Mouse (Mus musculus): Measurements from ENCODE around the gene Acat3. TPM values are rescaled to one million over a fixed set of nuclear protein-coding genes. Genes with fewer than 3 reads are reported as not detected.
"Not testable (repeated sequence)": the region's sequence is repeated elsewhere in the genome, so short reads cannot be mapped to it uniquely, and the experiment has no call there.

Gene Acat3
- total and polyA plus RNA-seq, 2 experiments = 178 to 255 TPM

DNA sequence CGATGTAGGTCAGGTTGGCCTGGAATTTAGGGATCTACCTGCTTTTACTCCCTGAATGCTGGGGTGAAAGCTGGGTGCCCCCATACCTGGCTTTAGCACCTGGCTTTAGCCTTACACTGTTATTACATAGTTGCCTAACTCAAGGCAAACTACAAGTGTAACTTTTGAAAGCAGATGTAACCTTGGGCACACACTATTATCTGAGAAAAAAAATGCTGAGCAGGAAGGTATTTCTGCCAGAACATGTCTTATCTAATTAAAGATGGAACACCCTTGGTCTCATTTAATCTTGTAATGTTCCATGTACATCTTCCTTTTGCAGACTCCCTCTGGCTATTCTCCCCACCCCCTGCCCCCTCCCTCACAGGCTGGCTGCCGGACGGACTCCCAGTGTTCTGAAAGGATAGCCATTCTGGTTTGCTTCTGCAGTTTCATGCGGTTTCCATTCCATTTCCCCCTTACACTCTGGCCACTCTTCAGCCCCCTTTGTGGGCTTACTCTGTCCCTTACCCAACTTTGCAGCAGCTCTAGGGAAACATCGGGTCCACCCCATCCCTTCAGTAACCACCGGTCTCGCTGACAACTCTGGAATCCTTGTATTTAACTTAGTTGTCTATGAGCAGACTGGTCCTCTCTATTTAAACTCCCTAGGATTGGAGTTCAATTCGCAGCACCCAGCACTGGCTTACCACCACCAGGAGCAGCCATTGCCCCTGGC lies 1.3 kb upstream of the Acat3 start:
- Histone ChIP-seq H3K27ac (replicated peaks; ENCODE audit: insufficient read depth, low read depth, low read length) (peak overlapping the region; percentile 55; the same call in 1 of the 2 replicates), H3K36me3 (ENCODE audit: control insufficient read depth, insufficient read depth, low read length) (peaks cover 26% of the 10 kb centered on the region), H3K9ac (ENCODE audit: low read depth, low read length) (0 out of 2 replicates have a peak overlapping the region, but pooled peaks have one; percentile 25), H3K79me2 (ENCODE audit: control insufficient read depth, insufficient read depth, low read length) (no peaks in the 10 kb centered on the region; the same call in 1 of the 2 replicates), H3K27me3 (ENCODE audit: control insufficient read depth, insufficient read depth, low read length) (no peaks in the 10 kb centered on the region), H3K4me3 (ENCODE audit: insufficient read depth, low read depth, low read length) (no peak overlapping the region), H3K4me1 (ENCODE audit: control insufficient read depth, insufficient read depth, low read length) (peaks cover 5% of the 10 kb centered on the region)
- peak; percentile 58 for DNase-seq (ENCODE audit: extremely low read depth, low read depth, low spot score)
- TF ChIP-seq CTCF (IDR thresholded peaks at IDR 0.05; ENCODE audit: low read depth, low read length) (no peak), POLR2A (IDR thresholded peaks at IDR 0.05; ENCODE audit: extremely low read depth, insufficient read depth, low read length) (no peak)
- WGBS = 74% methylated on average over 8 of the region's 8 CpGs

DNA sequence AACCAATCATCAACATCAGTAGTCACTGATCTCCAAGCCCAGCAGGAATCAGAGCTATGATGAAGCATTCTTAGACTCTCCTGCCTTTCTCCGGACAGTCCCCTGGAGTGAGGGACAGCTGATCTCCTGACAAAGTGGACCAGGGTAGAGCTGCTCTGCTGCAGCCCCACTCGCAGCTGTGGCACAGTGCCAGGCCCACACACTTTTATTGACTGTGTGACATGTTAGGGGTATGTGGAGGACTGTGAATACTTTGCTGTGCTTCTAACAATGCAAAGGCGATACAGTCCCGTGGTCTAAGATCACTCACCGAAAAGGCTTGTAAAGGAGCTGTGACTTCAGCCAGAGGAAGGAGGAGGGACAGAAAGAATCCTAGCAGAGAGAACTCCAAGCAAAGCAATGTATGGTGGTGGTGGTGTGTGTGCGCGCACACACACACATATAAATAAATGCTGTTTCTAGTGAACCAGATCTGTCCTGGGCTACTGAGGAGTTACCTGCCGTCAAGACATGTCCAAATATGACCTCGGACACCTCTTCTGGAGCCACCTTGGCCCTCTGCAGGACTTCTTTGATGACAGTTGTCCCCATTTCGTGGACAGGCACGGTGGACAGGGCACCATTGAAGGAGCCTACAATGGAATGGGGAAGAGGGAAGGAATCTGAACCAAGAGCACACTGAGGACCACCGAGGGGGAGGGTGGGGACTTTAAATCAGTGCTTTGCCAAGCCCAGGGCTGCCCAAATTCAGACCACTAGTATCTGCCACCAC lies 837 bp downstream of the Acat3 start:
- peak overlapping the region; percentile 81 for H3K27ac ChIP-seq (replicated peaks; ENCODE audit: insufficient read depth, low read depth, low read length)
- not testable (repeated sequence) for H3K27me3 ChIP-seq (ENCODE audit: control insufficient read depth, insufficient read depth, low read length); H3K79me2 ChIP-seq (ENCODE audit: control insufficient read depth, insufficient read depth, low read length)
- 14% methylated on average over 4 of the region's 12 CpGs for WGBS
- peaks cover 15% of the 10 kb centered on the region for H3K4me1 ChIP-seq (ENCODE audit: control insufficient read depth, insufficient read depth, low read length)
- H3K36me3 ChIP-seq (ENCODE audit: control insufficient read depth, insufficient read depth, low read length) = peaks cover 17% of the 10 kb centered on the region
- DNase-seq (ENCODE audit: extremely low read depth, low read depth, low spot score) = peak; percentile 39
- H3K4me3 ChIP-seq (ENCODE audit: insufficient read depth, low read depth, low read length) = peak overlapping the region; percentile 85
- H3K9ac ChIP-seq (ENCODE audit: low read depth, low read length) = peak overlapping the region; percentile 85

DNA sequence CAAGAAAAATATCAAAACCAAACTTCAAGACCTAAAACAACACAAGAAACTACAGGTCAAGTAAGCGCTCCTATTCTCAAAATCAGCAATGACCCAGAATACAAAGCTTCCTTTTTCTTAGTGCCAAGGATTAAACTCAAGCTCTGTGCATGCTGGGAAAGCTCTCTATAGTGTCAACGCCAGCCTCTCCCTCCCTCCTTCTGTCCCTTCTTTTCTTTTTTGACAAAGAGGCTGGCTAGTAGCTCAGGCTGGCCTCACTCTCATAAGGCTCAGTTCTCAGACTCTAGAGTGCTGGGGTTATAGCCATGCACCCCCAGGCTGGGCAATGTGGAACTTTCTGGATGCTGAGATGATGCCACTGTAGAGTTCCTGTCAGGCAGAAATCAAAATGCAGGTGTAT lies 2.3 kb downstream of the Acat3 start:
- DNase-seq (ENCODE audit: extremely low read depth, low read depth, low spot score) = no peak
- Histone ChIP-seq H3K79me2 (ENCODE audit: control insufficient read depth, insufficient read depth, low read length) (no peaks in the 10 kb centered on the region; the same call in 1 of the 2 replicates), H3K9ac (ENCODE audit: low read depth, low read length) (peak overlapping the region; percentile 52; the same call in 1 of the 2 replicates), H3K4me1 (ENCODE audit: control insufficient read depth, insufficient read depth, low read length) (peaks cover 15% of the 10 kb centered on the region), H3K27me3 (ENCODE audit: control insufficient read depth, insufficient read depth, low read length) (no peaks in the 10 kb centered on the region), H3K4me3 (ENCODE audit: insufficient read depth, low read depth, low read length) (peak overlapping the region; percentile 5; the same call in 1 of the 2 replicates), H3K36me3 (ENCODE audit: control insufficient read depth, insufficient read depth, low read length) (peaks cover 7% of the 10 kb centered on the region; the same call in 1 of the 2 replicates), H3K27ac (replicated peaks; ENCODE audit: insufficient read depth, low read depth, low read length) (peak overlapping the region; percentile 67)
- WGBS = 18% methylated on average over 2 of the region's 2 CpGs
- TF ChIP-seq CTCF (IDR thresholded peaks at IDR 0.05; ENCODE audit: low read depth, low read length) (no peak), POLR2A (IDR thresholded peaks at IDR 0.05; ENCODE audit: extremely low read depth, insufficient read depth, low read length) (no peak)

DNA sequence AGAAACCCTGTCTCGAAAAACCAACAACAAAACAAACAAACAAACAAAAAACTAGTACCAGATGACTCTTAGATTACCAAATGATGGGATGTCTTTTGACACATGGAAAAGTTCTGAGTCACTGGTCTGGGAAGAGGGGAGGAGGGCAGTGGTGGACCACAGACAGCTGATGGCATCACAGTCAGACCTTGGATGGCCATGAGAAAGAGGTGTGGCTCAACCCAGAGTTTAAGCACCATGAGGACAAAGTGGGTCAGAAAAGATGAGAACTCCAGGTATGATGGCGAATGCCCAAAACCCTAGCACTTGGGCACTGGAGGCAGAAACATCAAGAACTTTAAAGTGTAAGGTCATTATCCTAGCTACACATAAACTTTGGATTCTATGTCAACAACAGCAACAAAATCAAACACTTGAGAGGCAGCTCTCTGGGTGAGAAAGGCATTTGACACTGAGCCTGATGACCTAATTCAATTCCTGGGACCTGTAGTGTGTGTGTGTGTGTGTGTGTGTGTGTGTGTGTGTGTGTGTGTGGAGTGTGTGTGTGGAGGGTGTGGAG lies 2.9 kb downstream of the Acat3 start:
- peak; percentile 97 for DNase-seq (ENCODE audit: extremely low read depth, low read depth, low spot score)
- no peaks in the 10 kb centered on the region for H3K27me3 ChIP-seq (ENCODE audit: control insufficient read depth, insufficient read depth, low read length)
- H3K27ac ChIP-seq (replicated peaks; ENCODE audit: insufficient read depth, low read depth, low read length) = peak overlapping the region; percentile 74
- no peak overlapping the region for H3K9ac ChIP-seq (ENCODE audit: low read depth, low read length)
- H3K79me2 ChIP-seq (ENCODE audit: control insufficient read depth, insufficient read depth, low read length) = no peaks in the 10 kb centered on the region; the same call in 1 of the 2 replicates
- WGBS = 21% methylated on average over 2 of the region's 2 CpGs
- peaks cover 6% of the 10 kb centered on the region; the same call in 1 of the 2 replicates for H3K36me3 ChIP-seq (ENCODE audit: control insufficient read depth, insufficient read depth, low read length)
- TF ChIP-seq POLR2A (IDR thresholded peaks at IDR 0.05; ENCODE audit: extremely low read depth, insufficient read depth, low read length) = no peak
- no peak for TF ChIP-seq CTCF (IDR thresholded peaks at IDR 0.05; ENCODE audit: low read depth, low read length)
- peaks cover 15% of the 10 kb centered on the region for H3K4me1 ChIP-seq (ENCODE audit: control insufficient read depth, insufficient read depth, low read length)
- H3K4me3 ChIP-seq (ENCODE audit: insufficient read depth, low read depth, low read length) = no peak overlapping the region

DNA sequence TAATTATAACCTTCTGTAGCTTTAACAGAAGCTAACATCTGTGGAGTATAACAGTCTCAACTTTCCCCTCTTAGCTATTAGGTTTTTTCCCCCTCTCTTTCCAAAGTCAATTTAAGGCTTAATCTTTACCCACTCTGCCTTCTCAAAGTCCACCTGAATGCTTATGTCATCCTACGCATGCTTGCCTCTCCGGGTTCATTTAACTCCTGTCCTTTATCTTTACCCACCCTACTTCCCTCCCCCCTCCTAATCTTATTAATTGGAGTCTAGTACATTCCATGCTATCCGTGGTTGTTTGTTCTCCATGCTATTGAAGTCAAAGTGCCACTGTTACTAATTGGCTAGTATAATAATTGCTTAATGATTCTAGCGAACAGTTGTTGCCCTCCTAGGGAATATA lies 4.7 kb downstream of the Acat3 start:
- Histone ChIP-seq H3K36me3 (ENCODE audit: control insufficient read depth, insufficient read depth, low read length) (peaks cover 6% of the 10 kb centered on the region; the same call in 1 of the 2 replicates), H3K9ac (ENCODE audit: low read depth, low read length) (no peak overlapping the region), H3K4me3 (ENCODE audit: insufficient read depth, low read depth, low read length) (no peak overlapping the region), H3K79me2 (ENCODE audit: control insufficient read depth, insufficient read depth, low read length) (no peaks in the 10 kb centered on the region; the same call in 1 of the 2 replicates), H3K27ac (replicated peaks; ENCODE audit: insufficient read depth, low read depth, low read length) (peak overlapping the region; percentile 85), H3K4me1 (ENCODE audit: control insufficient read depth, insufficient read depth, low read length) (peaks cover 17% of the 10 kb centered on the region), H3K27me3 (ENCODE audit: control insufficient read depth, insufficient read depth, low read length) (no peaks in the 10 kb centered on the region)
- DNase-seq (ENCODE audit: extremely low read depth, low read depth, low spot score) = peak; percentile 93
- WGBS = 15% methylated on average over 4 of the region's 4 CpGs
- TF ChIP-seq CTCF (IDR thresholded peaks at IDR 0.05; ENCODE audit: low read depth, low read length) = no peak
- TF ChIP-seq POLR2A (IDR thresholded peaks at IDR 0.05; ENCODE audit: extremely low read depth, insufficient read depth, low read length) = no peak

DNA sequence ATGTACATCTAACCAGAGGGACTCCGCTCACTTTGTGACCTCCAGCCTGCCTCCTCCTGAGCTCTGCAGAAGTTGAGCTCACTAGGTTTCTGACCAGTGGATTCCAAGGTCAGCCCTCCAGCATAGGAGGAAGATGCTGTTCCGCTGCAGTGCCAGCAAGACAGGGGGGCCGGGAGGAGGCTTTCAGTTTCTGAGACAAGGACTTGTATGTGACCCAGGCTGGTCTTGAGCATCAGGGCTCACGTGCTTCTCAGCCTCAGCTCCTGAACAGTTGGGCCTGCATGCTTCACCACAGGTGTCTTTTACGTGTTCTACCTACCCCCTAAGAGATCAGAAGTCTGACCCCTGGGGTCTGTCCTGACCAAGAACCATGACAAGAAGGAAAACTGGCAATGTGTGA lies 8.8 kb downstream of the Acat3 start:
- H3K4me1 ChIP-seq (ENCODE audit: control insufficient read depth, insufficient read depth, low read length) = peaks cover 30% of the 10 kb centered on the region
- not testable (repeated sequence) for H3K79me2 ChIP-seq (ENCODE audit: control insufficient read depth, insufficient read depth, low read length); H3K27me3 ChIP-seq (ENCODE audit: control insufficient read depth, insufficient read depth, low read length); H3K9ac ChIP-seq (ENCODE audit: low read depth, low read length); H3K4me3 ChIP-seq (ENCODE audit: insufficient read depth, low read depth, low read length); DNase-seq (ENCODE audit: extremely low read depth, low read depth, low spot score)
- H3K36me3 ChIP-seq (ENCODE audit: control insufficient read depth, insufficient read depth, low read length) = peaks cover 15% of the 10 kb centered on the region
- WGBS = 89% methylated on average over 5 of the region's 5 CpGs
- peak overlapping the region; percentile 64 for H3K27ac ChIP-seq (replicated peaks; ENCODE audit: insufficient read depth, low read depth, low read length)
